Mouse (Mus musculus) CH12.LX (cell line): ENCODE measurements at regions not wholly inside any gene's neighbourhood (a gene's known extent, or its start where the extent isn't known, plus 50 kb on each side); places are given as distances from the start of the nearest gene placed in this dataset.

ENCODE experiments used
- DNase-seq: peaks from one replicate; pipeline ENCODE4 v3.0.0-alpha.2; 2013; ENCODE audit errors: extremely low read depth
- H3K27ac ChIP-seq: 2 replicates; pipeline ENCODE4 v1.5.1; 2012; ENCODE audit warnings: low read depth, mild to moderate bottlenecking, control low read depth, moderate library complexity; ENCODE audit not compliant: insufficient read depth
- H3K27me3 ChIP-seq: replicated peaks from 2 replicates; pipeline ENCODE3; 2012; ENCODE audit warnings: inconsistent platforms
- H3K36me3 ChIP-seq, 2 experiments: replicated peaks in 1 of 2; 2 replicates each; pipeline versions ENCODE3 to v1.6.1; 2012; ENCODE audit warnings: inconsistent platforms in 1 of 2, low read length in 1 of 2, mild to moderate bottlenecking in 1 of 2, mixed read lengths in 1 of 2, moderate library complexity in 1 of 2; ENCODE audit not compliant: control insufficient read depth in 1 of 2, insufficient read depth in 1 of 2
- H3K4me1 ChIP-seq, 2 experiments: 2 replicates each; pipeline ENCODE4 v1.6.1; 2012; ENCODE audit warnings: inconsistent platforms in 1 of 2, moderate library complexity in 1 of 2; ENCODE audit not compliant: insufficient read depth in 2 of 2, control insufficient read depth in 1 of 2
- H3K4me2 ChIP-seq: 2 replicates; pipeline ENCODE4 v1.6.1; 2012; ENCODE audit warnings: low read depth, mild to moderate bottlenecking, control low read depth; ENCODE audit not compliant: poor library complexity, insufficient read depth, severe bottlenecking
- H3K4me3 ChIP-seq, 3 experiments: fragments of 150-350 bp in 1 of 3; sonication (generic) in 1 of 3; replicated peaks in 1 of 3; 2 replicates each; pipeline versions ENCODE3 to v1.5.1; 2011 to 2012; ENCODE audit warnings: low read depth in 2 of 3, low read length in 2 of 3, mild to moderate bottlenecking in 2 of 3, moderate library complexity in 2 of 3, control low read depth in 1 of 3, improper control_type of control experiment in 1 of 3, inconsistent platforms in 1 of 3, mixed read lengths in 1 of 3; ENCODE audit not compliant: poor library complexity in 1 of 3
- H3K79me2 ChIP-seq: replicated peaks from 2 replicates; pipeline ENCODE4 v1.6.1; 2012; ENCODE audit warnings: mild to moderate bottlenecking, moderate library complexity; ENCODE audit not compliant: control insufficient read depth, poor library complexity, insufficient read depth, severe bottlenecking; ENCODE audit errors: extremely low read depth
- H3K9ac ChIP-seq: 2 replicates; pipeline ENCODE4 v1.6.1; 2012; ENCODE audit warnings: low read depth, mild to moderate bottlenecking, control low read depth, moderate library complexity; ENCODE audit not compliant: insufficient read depth
- H3K9me3 ChIP-seq: replicated peaks from 2 replicates; pipeline ENCODE3; 2012; ENCODE audit warnings: low read length, inconsistent platforms, mixed read lengths
- CHD2 ChIP-seq: IDR thresholded peaks from 2 replicates; pipeline ENCODE4 v1.6.1; 2011; ENCODE audit warnings: low read length, improper control_type of control experiment
- ELF1 ChIP-seq: IDR thresholded peaks from 2 replicates; pipeline ENCODE4 v1.6.1; 2014; ENCODE audit warnings: low read depth, mild to moderate bottlenecking, inconsistent platforms, low read length, improper control_type of control experiment
- GABPA ChIP-seq: IDR thresholded peaks from 2 replicates; pipeline ENCODE4 v1.6.1; 2012; ENCODE audit warnings: low read depth, low read length, improper control_type of control experiment, inconsistent platforms; ENCODE audit not compliant: insufficient replicate concordance
- JUND ChIP-seq: conservative IDR thresholded peaks from 2 replicates; pipeline ENCODE4 v1.6.1; 2011; ENCODE audit warnings: low read depth, low read length, improper control_type of control experiment
- KAT2A ChIP-seq: IDR thresholded peaks from 2 replicates; pipeline ENCODE4 v1.6.1; 2012; ENCODE audit warnings: low read length, improper control_type of control experiment, inconsistent platforms; ENCODE audit not compliant: insufficient replicate concordance
- MAZ ChIP-seq: IDR thresholded peaks from 2 replicates; pipeline ENCODE4 v1.6.1; 2012; ENCODE audit warnings: low read depth, mild to moderate bottlenecking, inconsistent platforms, low read length, improper control_type of control experiment, moderate library complexity
- MEF2A ChIP-seq: IDR thresholded peaks from 2 replicates; pipeline ENCODE4 v1.6.1; 2014; ENCODE audit warnings: low read depth, mild to moderate bottlenecking, inconsistent platforms, low read length, improper control_type of control experiment, borderline replicate concordance
- MXI1 ChIP-seq: IDR thresholded peaks from 2 replicates; pipeline ENCODE4 v1.6.1; 2011; ENCODE audit warnings: mild to moderate bottlenecking, low read depth, low read length, improper control_type of control experiment
- MYC ChIP-seq: IDR thresholded peaks from 2 replicates; pipeline ENCODE4 v1.6.1; 2011; ENCODE audit warnings: low read depth, mild to moderate bottlenecking, improper control_type of control experiment, low read length
- NELFE ChIP-seq: IDR thresholded peaks from 2 replicates; pipeline ENCODE4 v1.6.1; 2011; ENCODE audit warnings: low read depth, low read length, improper control_type of control experiment
- PAX5 ChIP-seq: IDR thresholded peaks from 2 replicates; pipeline ENCODE4 v1.6.1; 2012; ENCODE audit warnings: low read length, inconsistent platforms, mixed read lengths
- POLR2AphosphoS2 ChIP-seq: IDR thresholded peaks from 2 replicates; pipeline ENCODE4 v1.6.1; 2011; ENCODE audit warnings: low read depth, low read length, improper control_type of control experiment
- RCOR1 ChIP-seq: conservative IDR thresholded peaks from 2 replicates; pipeline ENCODE4 v1.6.1; 2012; ENCODE audit warnings: low read depth, mild to moderate bottlenecking, inconsistent platforms, low read length, improper control_type of control experiment
- TBP ChIP-seq: conservative IDR thresholded peaks from 2 replicates; pipeline ENCODE4 v1.6.1; 2011; ENCODE audit warnings: low read depth, low read length, improper control_type of control experiment
- USF1 ChIP-seq: IDR thresholded peaks from 2 replicates; pipeline ENCODE4 v1.6.1; 2014; ENCODE audit warnings: low read depth, mild to moderate bottlenecking, inconsistent platforms, low read length, improper control_type of control experiment
- ZKSCAN1 ChIP-seq: IDR thresholded peaks from 2 replicates; pipeline ENCODE4 v1.6.1; 2012; ENCODE audit warnings: low read depth, inconsistent platforms, low read length, improper control_type of control experiment, borderline replicate concordance
- dilution Hi-C: fragments of 300-500 bp; cut with MboI; formaldehyde crosslinking; loops from 2 replicates; pipeline ENCODE4 v1.14.3; 2020; ENCODE audit warnings: low sequenced_read_pairs; ENCODE audit not compliant: extremely low pct_unique_long_range_greater_than_20kb, extremely low pct_ligation_motif_present
- in situ Hi-C: fragments of 300-500 bp; cut with MboI; formaldehyde crosslinking; loops from 3 replicates; pipeline ENCODE4 v1.14.3; 2019; ENCODE audit warnings: low sequenced_read_pairs, low pct_ligation_motif_present, low pct_unique_long_range_greater_than_20kb, mixed read lengths

DNA sequence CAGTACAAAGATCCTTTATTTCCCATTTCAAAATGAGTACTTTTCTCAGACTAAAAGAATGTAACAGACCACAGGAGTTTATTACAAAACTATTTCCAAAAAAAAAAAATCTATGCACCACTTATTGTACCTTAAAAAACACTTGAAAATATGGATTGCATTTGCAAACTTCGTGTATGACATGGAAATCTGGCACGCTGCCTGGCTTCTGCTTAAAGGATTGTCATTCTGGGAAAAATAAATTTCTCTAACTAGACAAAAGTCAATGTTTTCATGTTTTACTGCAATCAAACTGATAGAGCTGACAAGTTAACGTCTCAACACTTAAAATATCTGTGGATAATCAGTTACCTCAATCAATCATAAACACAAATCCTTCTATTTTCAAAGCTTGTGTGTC, 205.5 kb upstream of the Nr2f1 start:
- Histone ChIP-seq H3K36me3 (no peaks in the 10 kb centered on the region), H3K9ac (no peak overlapping the region), H3K79me2 (no peaks in the 10 kb centered on the region), H3K4me3 (no peak overlapping the region), H3K27me3 (no peaks in the 10 kb centered on the region), H3K4me1 (no peaks in the 10 kb centered on the region), H3K27ac (no peak overlapping the region), H3K9me3 (no peaks in the 10 kb centered on the region), H3K4me2 (no peak overlapping the region)
- no peak for DNase-seq
- TF ChIP-seq MXI1 = no peak
- TF ChIP-seq JUND = no peak
- no peak for TF ChIP-seq POLR2AphosphoS2
- TF ChIP-seq TBP = no peak
- no peak for TF ChIP-seq MEF2A
- no peak for TF ChIP-seq MAZ
- no peak for TF ChIP-seq USF1
- TF ChIP-seq RCOR1 = no peak
- dilution Hi-C loops = no loop called here
- in situ Hi-C loops = no loop called here

DNA sequence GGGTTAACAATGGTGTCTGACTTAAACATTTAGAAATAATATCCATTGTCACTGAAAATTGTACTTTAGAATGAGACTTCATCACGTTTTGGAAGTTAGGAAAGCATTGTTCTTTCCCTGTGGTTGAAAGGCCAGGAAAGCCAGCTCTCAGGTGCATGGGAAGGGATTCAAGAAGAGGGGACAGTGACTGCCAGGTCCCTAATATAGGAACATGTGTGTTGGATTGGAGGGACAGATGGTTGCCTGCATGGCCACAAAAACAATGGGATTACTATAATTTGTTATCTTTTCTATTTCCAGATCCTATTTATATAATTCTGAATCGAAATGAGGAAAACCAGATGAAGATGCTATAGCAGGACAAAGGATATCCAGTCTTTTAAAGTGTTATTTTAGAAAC, 184.2 kb upstream of the Nr2f1 start:
- H3K27me3 ChIP-seq = no peaks in the 10 kb centered on the region
- H3K79me2 ChIP-seq = no peaks in the 10 kb centered on the region
- no peak for TF ChIP-seq ELF1
- dilution Hi-C loops (no loop called here), in situ Hi-C loops (no loop called here)
- H3K4me2 ChIP-seq = no peak overlapping the region
- H3K27ac ChIP-seq = no peak overlapping the region
- H3K4me3 ChIP-seq = no peak overlapping the region
- no peaks in the 10 kb centered on the region for H3K36me3 ChIP-seq
- H3K4me1 ChIP-seq = no peaks in the 10 kb centered on the region
- H3K9ac ChIP-seq = no peak overlapping the region
- no peak for DNase-seq
- no peaks in the 10 kb centered on the region for H3K9me3 ChIP-seq

DNA sequence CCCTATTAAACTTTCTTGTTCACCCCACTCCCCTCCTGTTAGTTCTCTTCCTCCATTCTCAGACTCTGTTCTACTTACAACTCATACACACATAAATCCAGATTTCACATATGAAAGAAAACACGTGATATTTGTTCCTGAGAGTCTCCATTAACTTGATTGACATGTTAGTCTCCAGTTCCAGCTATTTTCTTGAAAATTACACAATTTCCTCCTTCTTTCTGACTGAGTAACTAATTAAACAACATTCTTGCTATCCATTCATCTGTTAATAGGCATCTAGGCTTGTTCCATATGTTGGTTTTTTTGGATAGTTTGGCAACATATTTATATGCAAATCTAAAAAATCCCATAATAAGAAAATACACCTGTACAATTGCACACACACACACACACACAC, 161.7 kb upstream of the Nr2f1 start:
- H3K4me3 ChIP-seq = no peak overlapping the region
- H3K4me1 ChIP-seq = no peaks in the 10 kb centered on the region
- no peak for DNase-seq
- no peak for TF ChIP-seq ZKSCAN1
- no peak for TF ChIP-seq TBP
- no peak for TF ChIP-seq GABPA
- no peak for TF ChIP-seq MYC
- no peak for TF ChIP-seq NELFE
- no peak for TF ChIP-seq KAT2A
- no peak for TF ChIP-seq CHD2
- no peak for TF ChIP-seq PAX5
- TF ChIP-seq, all 38 proteins: peak for 0
- H3K4me2 ChIP-seq = no peak overlapping the region
- H3K9ac ChIP-seq = no peak overlapping the region
- H3K36me3 ChIP-seq = no peaks in the 10 kb centered on the region
- H3K79me2 ChIP-seq = no peaks in the 10 kb centered on the region
- no peaks in the 10 kb centered on the region for H3K9me3 ChIP-seq
- H3K27ac ChIP-seq = no peak overlapping the region
- dilution Hi-C loops = no loop called here
- in situ Hi-C loops = no loop called here
- no peaks in the 10 kb centered on the region for H3K27me3 ChIP-seq
